Mouse (Mus musculus) fat pad, adult 2 months (tissue): ENCODE data around the gene Ncan.

Experiments
- DNase-seq: peaks from one replicate; pipeline ENCODE4 v3.0.0-alpha.2; 2011; ENCODE audit warnings: low read depth, low spot score; ENCODE audit errors: extremely low read depth

Gene Ncan

GRCm38 (mm10) chr8:70120667-70121066 is at the start of gene Ncan:
Gene Ncan (minus strand): TSS chr8:70120873.
- no peak for DNase-seq

GRCm38 (mm10) chr8:70170116-70170515 is 49.4 kb upstream of the Ncan start:
- DNase-seq = no peak

- DNase-seq = no peak
Observed at GRCm38 (mm10) chr8:70166504-70167110, 45.9 kb upstream of the Ncan start.

GRCm38 (mm10) chr8:70163316-70163715 is 42.6 kb upstream of the Ncan start:
- DNase-seq = no peak

- no peak for DNase-seq
Observed at GRCm38 (mm10) chr8:70160015-70160414, 39.3 kb upstream of the Ncan start.

GRCm38 (mm10) chr8:70159211-70159610 is 38.5 kb upstream of the Ncan start:
- DNase-seq = no peak

- DNase-seq = no peak
Observed at GRCm38 (mm10) chr8:70158069-70158853, 37.6 kb upstream of the Ncan start.

- DNase-seq = no peak
Observed at GRCm38 (mm10) chr8:70157240-70157800, 36.6 kb upstream of the Ncan start.

- no peak for DNase-seq
Observed at GRCm38 (mm10) chr8:70152537-70153257, 32.0 kb upstream of the Ncan start.

GRCm38 (mm10) chr8:70150158-70150557 is 29.5 kb upstream of the Ncan start:
- DNase-seq = no peak

GRCm38 (mm10) chr8:70147678-70148607 is 27.3 kb upstream of the Ncan start:
- DNase-seq = no peak

- DNase-seq = no peak
Observed at GRCm38 (mm10) chr8:70139981-70140380, 19.3 kb upstream of the Ncan start.

GRCm38 (mm10) chr8:70139026-70139857 is 18.6 kb upstream of the Ncan start, which contains the start of the genes Rfxank, Borcs8 and Mef2b:
Gene Rfxank (minus strand): TSS chr8:70139154.
Gene Borcs8 (plus strand): TSS chr8:70139499.
Gene Mef2b (plus strand): TSS chr8:70139711.
- peak; percentile 83 for DNase-seq

GRCm38 (mm10) chr8:70137890-70138289 is 17.2 kb upstream of the Ncan start:
- DNase-seq = no peak

- DNase-seq = peak; percentile 28
Observed at GRCm38 (mm10) chr8:70136591-70136990, 15.9 kb upstream of the Ncan start.

GRCm38 (mm10) chr8:70134931-70135330 is 14.3 kb upstream of the Ncan start:
- DNase-seq = no peak

- DNase-seq = no peak
Observed at GRCm38 (mm10) chr8:70134086-70134485, 13.4 kb upstream of the Ncan start.

GRCm38 (mm10) chr8:70131166-70131883 is 10.7 kb upstream of the Ncan start, which contains the start of gene Nr2c2ap:
Gene Nr2c2ap (plus strand): TSS chr8:70131333.
- no peak for DNase-seq

- DNase-seq = no peak
Observed at GRCm38 (mm10) chr8:70130066-70130465, 9.4 kb upstream of the Ncan start.
